Mouse (Mus musculus) naive thymus-derived CD4-positive, alpha-beta T cell, adult 5 months (primary cell): ENCODE data around the gene Tmem41a. TPM values are rescaled to one million over a fixed set of nuclear protein-coding genes. Genes with fewer than 3 reads are reported as not detected.

Experiments used
- polyA plus RNA-seq: library from polyadenylated mRNA; unstranded; fragments of 100-300 nt; shearing (Covaris generic); gene quantifications from one replicate; pipeline ENCODE4 v1.2.1, GENCODE M21; 2017

Gene Tmem41a
- polyA plus RNA-seq = 12.4 TPM

DNA sequence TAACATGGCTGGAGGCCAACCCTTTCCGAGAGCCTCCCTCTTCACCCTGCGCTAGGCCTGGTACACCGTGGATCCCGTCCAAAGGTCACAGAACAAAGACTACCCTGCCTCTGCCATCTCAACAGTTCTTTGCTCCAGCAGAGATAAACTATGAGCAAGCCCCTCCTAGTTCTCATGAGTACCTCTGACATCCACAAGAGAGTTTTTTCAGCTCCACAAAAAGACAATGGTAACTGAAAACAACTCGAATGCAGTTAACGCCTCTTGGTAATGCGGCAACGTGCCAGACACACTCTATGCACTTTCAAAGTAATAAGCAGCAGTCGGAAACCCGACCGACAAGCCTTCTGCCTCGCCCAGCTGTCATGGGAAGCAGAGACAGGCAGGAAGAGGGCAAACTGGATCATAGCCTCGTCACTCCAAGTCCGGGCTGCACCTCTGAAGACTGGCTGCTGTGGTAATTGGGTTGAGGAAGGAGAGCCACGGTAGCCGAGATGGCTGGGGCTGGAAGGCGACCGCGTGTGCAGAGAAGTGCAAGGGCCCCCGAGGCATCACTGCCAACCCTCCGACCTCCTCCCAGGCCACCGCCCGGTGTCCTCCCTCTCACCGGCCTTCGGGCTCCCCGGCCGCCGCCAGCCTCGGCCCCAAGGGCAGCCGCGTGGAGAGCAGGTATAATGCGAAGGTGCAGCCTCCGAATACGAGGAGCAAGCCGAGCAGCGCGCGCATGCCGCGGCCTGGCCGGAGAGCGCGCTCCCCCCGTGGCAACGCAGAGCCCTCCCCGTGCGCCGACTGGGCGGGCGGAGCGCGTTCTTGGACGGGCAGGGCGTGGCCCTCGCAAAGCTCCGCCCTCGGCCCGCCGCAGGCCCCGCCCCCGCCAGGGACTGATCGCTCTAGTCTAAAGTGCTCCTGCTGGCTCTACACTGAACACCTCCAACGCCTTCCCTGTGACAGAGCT is at the start of gene Tmem41a:
Gene Tmem41a (minus strand): TSS at position 792 of the 955 bp plus-strand sequence.

DNA sequence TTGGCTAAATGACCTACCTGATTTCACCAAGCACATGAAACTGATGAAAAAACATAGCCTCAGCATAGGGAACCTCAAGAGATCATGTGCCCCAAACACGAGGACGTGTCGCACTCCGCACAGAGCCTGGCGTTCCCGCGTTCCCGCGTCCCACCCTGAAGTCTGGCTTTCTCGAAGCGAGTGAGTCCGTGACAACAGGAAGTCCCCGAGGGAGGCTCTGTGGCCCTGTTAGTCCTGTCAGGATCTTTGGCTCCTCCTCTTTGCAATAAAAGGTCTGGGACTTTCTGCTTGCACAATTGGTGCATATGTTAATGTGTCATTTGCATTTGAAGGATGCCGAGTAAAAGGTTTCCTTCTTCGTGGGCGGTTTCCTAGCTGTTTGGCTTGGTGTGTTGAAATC is 48.0 kb upstream of the Tmem41a start, which contains the start of gene Liph:
Gene Liph (minus strand): TSS at position 360 of the 400 bp plus-strand sequence.

Other genes with a start within 250 kb of the Tmem41a start
- 10.8 TPM for gene Ehhadh, start 159.7 kb downstream of the Tmem41a start, polyA plus RNA-seq
- 0.34 TPM for gene Map3k13, start 153.2 kb downstream of the Tmem41a start, polyA plus RNA-seq
- not detected for gene Liph, start 48.1 kb upstream of the Tmem41a start, polyA plus RNA-seq
- 103 TPM for gene Senp2, start 61.9 kb upstream of the Tmem41a start, polyA plus RNA-seq
- gene Igf2bp2, start 215.7 kb upstream of the Tmem41a start, polyA plus RNA-seq = 0.85 TPM